Mouse (Mus musculus): ENCODE data around the gene Itpkb. TPM values are rescaled to one million over a fixed set of nuclear protein-coding genes. Genes with fewer than 3 reads are reported as not detected.

Gene Itpkb
- polyA plus RNA-seq, 1 experiment, result 6.3 TPM

DNA sequence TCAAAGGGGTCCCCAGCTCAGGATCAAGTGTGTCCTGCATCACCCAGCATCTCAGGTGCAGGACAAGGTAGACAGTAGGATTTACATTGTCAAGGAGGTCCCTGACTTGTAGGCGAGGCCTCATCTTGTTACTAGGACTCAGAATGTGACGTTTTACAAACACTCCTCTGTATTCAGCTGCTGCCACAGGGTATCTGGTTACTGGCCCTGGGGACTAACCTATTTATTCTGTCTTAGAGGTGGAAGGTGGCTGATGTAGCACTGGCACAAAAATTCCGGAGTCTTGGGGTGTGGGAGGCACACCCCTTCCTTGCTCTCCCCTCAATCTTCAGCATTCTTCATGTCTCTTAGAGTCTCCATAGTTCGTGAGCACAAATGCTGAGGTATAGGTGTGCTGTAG is 16.8 kb downstream of the Itpkb start:
- TF ChIP-seq POLR2A (IDR thresholded peaks at IDR 0.05; ENCODE audit: borderline replicate concordance, extremely low read depth, insufficient read depth, insufficient read length, poor library complexity, severe bottlenecking), result no peak
- TF ChIP-seq CTCF (IDR thresholded peaks at IDR 0.05; ENCODE audit: borderline replicate concordance, extremely low read depth, insufficient read depth, insufficient read length), result no peak
- DNase-seq (ENCODE audit: low read depth), result no peak

DNA sequence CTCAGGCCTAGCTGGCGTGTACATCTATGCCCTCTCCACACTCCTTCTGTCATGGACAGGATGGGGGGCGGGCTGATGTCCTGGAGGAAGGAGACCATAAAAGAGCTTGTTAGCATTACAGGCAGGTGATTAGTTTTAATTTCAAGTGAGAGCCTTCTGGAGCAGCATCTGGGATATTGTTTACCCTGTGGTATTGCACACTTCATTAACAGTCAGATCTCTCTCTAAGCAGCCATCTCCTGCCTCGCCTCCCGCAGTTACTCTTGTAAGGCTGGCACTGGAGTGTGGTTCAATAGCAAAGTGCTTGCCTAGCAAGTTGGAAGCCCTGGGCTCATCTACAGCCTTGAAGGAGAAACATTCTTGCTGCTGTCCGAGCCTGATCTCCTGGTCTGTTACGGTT is 17.6 kb downstream of the Itpkb start:
- peak; percentile 55 for DNase-seq (ENCODE audit: low read depth)
- no peak for TF ChIP-seq POLR2A (IDR thresholded peaks at IDR 0.05; ENCODE audit: borderline replicate concordance, extremely low read depth, insufficient read depth, insufficient read length, poor library complexity, severe bottlenecking)
- no peak for TF ChIP-seq CTCF (IDR thresholded peaks at IDR 0.05; ENCODE audit: borderline replicate concordance, extremely low read depth, insufficient read depth, insufficient read length)

DNA sequence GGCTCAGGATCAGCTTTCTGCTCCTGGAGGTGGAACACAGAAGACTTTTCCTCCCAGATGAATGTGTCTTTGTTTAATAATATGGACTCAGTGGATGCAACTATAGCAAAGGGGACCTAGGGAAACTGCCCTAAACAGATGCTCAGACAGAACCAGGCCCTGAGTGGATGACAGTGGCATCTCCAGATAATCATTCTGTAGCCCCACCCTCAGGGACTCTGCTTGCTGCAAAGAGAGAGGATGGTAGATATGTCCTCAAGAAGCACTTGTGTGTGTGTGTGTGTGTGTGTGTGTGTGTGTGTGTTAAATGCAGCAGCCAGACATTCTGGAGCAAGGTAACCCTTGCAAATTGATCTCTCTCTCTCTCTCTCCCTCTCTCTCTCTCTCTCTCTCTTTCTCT is 18.8 kb downstream of the Itpkb start:
- DNase-seq (ENCODE audit: low read depth), result no peak
- TF ChIP-seq CTCF (IDR thresholded peaks at IDR 0.05; ENCODE audit: borderline replicate concordance, extremely low read depth, insufficient read depth, insufficient read length) (no peak), POLR2A (IDR thresholded peaks at IDR 0.05; ENCODE audit: borderline replicate concordance, extremely low read depth, insufficient read depth, insufficient read length, poor library complexity, severe bottlenecking) (no peak)

DNA sequence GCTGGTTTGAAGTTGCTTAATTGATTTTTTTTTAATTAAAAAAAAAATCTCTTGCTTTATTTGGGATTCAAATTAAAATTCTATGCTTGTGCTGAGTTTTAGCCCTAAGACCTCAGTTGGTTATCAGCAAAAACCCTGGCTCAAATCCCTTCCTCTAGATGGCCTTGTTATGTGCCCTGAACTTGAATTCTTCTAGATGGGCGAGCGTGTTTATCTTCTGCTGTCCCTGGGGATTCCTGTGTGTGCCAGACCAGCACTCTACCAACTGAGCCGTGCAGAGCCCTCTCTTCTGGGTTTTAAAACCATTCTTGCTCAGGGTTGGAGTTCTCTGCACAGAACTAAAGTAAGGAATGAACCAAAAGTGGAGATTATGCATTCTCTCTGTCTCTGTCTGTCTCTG is 22.0 kb downstream of the Itpkb start:
- TF ChIP-seq POLR2A (IDR thresholded peaks at IDR 0.05; ENCODE audit: borderline replicate concordance, extremely low read depth, insufficient read depth, insufficient read length, poor library complexity, severe bottlenecking) (no peak), CTCF (IDR thresholded peaks at IDR 0.05; ENCODE audit: borderline replicate concordance, extremely low read depth, insufficient read depth, insufficient read length) (no peak)
- no peak for DNase-seq (ENCODE audit: low read depth)

DNA sequence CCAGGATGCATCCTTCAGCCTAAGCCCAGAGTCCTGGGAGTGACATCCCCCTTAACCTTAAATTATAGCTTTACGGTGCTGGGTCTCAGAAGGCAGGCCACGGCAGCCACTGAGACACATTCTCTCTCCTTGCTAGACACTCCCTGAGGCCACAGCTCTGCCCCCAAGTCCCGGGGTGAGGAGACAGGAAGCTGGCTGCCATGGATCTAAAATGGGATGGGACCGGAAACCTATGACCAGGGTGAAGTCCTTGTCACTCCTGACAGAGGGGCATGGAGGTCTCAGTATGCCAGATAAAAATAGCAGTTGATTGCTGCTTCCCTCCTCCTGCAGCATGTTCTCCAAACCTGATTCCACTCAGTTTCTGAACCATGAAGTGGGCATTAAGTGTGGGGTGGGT is 23.8 kb downstream of the Itpkb start:
- DNase-seq (ENCODE audit: low read depth), result no peak
- no peak for TF ChIP-seq CTCF (IDR thresholded peaks at IDR 0.05; ENCODE audit: borderline replicate concordance, extremely low read depth, insufficient read depth, insufficient read length)
- TF ChIP-seq POLR2A (IDR thresholded peaks at IDR 0.05; ENCODE audit: borderline replicate concordance, extremely low read depth, insufficient read depth, insufficient read length, poor library complexity, severe bottlenecking), result no peak

DNA sequence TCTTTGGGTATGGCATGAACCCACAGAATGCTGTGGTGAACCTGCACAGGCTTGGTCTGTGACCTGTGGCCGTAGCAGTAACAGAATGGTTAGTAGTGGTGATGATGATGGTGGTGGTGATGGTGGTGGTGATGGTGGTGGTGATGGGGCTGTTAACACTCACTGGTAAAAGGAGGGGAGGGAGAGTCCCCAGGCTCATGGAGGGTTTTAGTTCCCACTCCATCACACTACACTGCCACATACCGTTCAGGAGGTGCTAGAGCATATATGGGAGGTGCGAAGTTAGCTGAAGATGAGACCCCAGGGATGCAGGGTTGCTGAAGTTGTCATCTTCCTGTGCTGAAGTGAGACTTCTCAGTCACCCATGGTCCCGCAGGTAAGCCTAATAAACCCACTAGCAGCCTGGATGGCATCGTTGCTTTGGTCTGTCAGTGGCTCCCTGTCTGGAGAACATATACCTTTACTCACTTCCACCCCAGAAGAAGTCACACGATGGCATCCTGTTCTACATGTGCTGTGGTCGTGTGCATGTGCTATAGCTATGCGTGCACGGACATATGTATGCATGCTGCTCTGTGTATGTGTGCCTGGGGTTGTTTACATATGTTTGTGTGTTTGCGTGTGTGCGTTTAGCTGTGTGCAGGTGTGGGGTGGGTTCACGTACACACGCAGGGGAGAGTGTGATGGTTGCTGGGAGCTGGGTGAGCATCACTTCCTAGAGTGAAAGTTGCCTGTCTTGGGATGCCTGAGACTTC is 24.9 kb downstream of the Itpkb start:
- DNase-seq (ENCODE audit: low read depth), result no peak
- no peak for TF ChIP-seq POLR2A (IDR thresholded peaks at IDR 0.05; ENCODE audit: borderline replicate concordance, extremely low read depth, insufficient read depth, insufficient read length, poor library complexity, severe bottlenecking)
- no peak for TF ChIP-seq CTCF (IDR thresholded peaks at IDR 0.05; ENCODE audit: borderline replicate concordance, extremely low read depth, insufficient read depth, insufficient read length)

DNA sequence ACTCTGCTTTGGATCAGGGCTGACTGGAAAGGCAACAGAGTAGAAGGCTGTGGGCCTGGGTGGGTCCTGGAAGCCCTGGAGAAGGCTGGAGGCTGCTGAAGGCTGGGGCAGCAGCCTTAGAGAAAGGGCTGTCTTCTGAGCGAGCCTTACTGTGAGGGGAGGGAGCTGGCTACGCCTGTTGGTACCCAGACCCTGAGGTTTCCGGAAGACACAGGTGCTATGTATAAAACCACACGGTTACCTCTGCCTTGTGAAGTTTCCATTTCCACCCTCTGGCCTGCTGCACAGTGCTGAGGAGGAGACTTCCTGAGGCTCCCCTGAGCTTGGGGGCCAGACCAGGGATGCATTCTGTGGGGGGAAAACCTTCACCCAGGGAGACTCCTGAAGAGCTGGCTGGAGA is 25.9 kb downstream of the Itpkb start:
- DNase-seq (ENCODE audit: low read depth), result no peak
- TF ChIP-seq CTCF (IDR thresholded peaks at IDR 0.05; ENCODE audit: borderline replicate concordance, extremely low read depth, insufficient read depth, insufficient read length) (no peak), POLR2A (IDR thresholded peaks at IDR 0.05; ENCODE audit: borderline replicate concordance, extremely low read depth, insufficient read depth, insufficient read length, poor library complexity, severe bottlenecking) (no peak)

DNA sequence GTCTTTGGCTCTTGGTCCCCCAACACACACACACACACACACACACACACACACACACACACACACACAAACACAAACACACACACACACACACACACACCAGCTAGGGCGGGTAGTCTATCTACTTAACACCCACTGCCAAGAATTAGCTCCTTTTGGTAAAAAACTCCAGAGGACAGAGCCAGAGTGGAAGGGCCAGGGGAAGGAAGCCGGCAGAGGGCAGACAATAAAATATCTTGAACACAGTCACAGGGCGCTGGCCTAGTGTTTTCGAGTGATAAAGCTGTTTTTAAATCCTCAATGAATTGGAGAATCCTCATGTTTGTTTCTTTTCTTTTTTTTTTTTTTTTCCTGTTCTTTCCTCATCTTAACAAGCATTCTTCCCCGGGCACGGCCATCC is 26.6 kb downstream of the Itpkb start:
- TF ChIP-seq POLR2A (IDR thresholded peaks at IDR 0.05; ENCODE audit: borderline replicate concordance, extremely low read depth, insufficient read depth, insufficient read length, poor library complexity, severe bottlenecking), result no peak
- no peak for TF ChIP-seq CTCF (IDR thresholded peaks at IDR 0.05; ENCODE audit: borderline replicate concordance, extremely low read depth, insufficient read depth, insufficient read length)
- no peak for DNase-seq (ENCODE audit: low read depth)

DNA sequence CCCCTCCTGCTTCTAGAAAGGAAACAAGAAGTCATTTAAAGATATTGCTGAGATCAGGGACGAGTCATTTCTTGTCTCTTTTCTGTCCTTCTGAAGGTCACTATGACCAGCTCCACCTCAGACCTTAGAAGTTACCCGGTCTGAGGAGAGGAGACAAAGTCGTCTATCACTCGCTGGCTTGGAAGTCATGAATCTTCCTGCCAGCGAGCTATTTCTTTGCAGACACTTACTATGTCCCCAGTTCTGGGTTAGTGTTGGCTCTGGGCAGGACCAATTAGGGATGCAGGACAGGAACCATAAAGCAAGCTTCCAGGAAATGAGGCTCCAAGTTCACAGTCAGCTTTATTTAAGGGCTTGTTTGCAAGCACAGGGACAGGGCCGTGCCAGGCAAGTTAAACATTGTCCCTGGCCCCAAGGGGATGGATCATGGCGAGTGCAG is 27.6 kb downstream of the Itpkb start:
- no peak for DNase-seq (ENCODE audit: low read depth)
- TF ChIP-seq CTCF (IDR thresholded peaks at IDR 0.05; ENCODE audit: borderline replicate concordance, extremely low read depth, insufficient read depth, insufficient read length) (no peak), POLR2A (IDR thresholded peaks at IDR 0.05; ENCODE audit: borderline replicate concordance, extremely low read depth, insufficient read depth, insufficient read length, poor library complexity, severe bottlenecking) (no peak)

DNA sequence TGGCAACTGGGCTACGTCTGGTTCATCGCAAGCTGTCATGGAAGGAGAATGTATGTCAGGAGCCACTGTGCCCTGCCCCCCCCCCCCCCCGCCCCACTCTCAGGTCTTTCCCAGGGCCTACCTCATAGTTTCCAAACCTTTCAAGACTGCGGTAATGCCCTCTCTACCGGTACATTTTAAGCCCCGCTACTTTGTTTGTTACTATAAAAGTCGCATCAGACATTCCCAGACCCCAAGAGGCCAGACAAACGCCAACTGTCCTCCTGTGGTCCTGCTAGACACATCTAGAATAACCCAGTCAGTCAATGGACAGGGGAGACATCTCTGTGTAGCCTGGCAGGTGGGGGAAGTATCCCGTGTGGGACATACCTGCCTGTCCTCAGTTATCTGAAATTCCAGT is 28.2 kb downstream of the Itpkb start:
- no peak for DNase-seq (ENCODE audit: low read depth)
- TF ChIP-seq CTCF (IDR thresholded peaks at IDR 0.05; ENCODE audit: borderline replicate concordance, extremely low read depth, insufficient read depth, insufficient read length) (no peak), POLR2A (IDR thresholded peaks at IDR 0.05; ENCODE audit: borderline replicate concordance, extremely low read depth, insufficient read depth, insufficient read length, poor library complexity, severe bottlenecking) (no peak)

DNA sequence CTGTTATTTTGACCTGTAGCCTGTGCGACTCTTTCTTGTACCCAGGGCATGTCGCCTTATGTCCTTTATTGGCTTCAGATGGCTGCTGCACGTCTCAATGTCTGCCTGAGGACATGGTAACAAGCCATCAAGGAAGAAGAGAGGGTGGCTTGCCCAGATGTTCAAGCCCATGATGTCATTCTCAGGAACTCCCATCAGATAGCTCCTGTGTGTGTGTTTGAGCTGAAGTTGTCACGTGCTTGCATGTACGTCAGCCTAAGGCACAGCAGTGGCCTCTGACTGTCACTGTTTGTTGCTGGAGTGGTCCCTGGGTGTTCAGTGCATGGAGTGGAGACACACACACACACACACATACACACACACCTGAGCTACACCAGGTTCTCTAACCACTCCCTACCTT is 29.0 kb downstream of the Itpkb start:
- no peak for DNase-seq (ENCODE audit: low read depth)
- TF ChIP-seq CTCF (IDR thresholded peaks at IDR 0.05; ENCODE audit: borderline replicate concordance, extremely low read depth, insufficient read depth, insufficient read length) (no peak), POLR2A (IDR thresholded peaks at IDR 0.05; ENCODE audit: borderline replicate concordance, extremely low read depth, insufficient read depth, insufficient read length, poor library complexity, severe bottlenecking) (no peak)

DNA sequence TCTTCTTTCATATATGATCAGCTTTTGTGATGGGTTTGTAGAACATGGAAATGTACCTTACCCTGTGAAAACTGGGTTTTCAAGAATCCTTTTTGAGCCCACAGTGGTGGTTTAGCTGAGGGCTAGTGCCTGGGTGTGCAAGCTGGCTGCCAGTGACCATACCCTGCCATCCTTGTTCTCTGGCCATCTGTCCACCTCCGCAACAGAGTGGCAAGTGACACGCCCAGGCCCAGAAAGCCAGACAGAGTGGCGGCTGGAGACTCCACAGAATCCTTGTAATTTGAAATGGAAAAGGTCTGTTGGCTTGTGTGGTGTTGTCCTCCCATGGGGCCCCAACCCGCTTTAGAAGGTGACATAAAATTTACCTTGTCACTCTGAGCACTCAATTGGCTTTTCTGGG is 31.9 kb downstream of the Itpkb start:
- no peak for DNase-seq (ENCODE audit: low read depth)
- no peak for TF ChIP-seq POLR2A (IDR thresholded peaks at IDR 0.05; ENCODE audit: borderline replicate concordance, extremely low read depth, insufficient read depth, insufficient read length, poor library complexity, severe bottlenecking)
- no peak for TF ChIP-seq CTCF (IDR thresholded peaks at IDR 0.05; ENCODE audit: borderline replicate concordance, extremely low read depth, insufficient read depth, insufficient read length)
